Mouse (Mus musculus) macrophage (primary cell): ENCODE measurements at regions not wholly inside any gene's neighbourhood (a gene's known extent, or its start where the extent isn't known, plus 50 kb on each side); places are given as distances from the start of the nearest gene placed in this dataset.

Experiments used
- H3K27ac ChIP-seq: fragments of 350-480 bp; formaldehyde crosslinking; 2 replicates; pipeline ENCODE4 v1.9.0; 2021
- H3K36me3 ChIP-seq: fragments of 350-480 bp; formaldehyde crosslinking; 2 replicates; pipeline ENCODE4 v1.9.0; 2021; ENCODE audit errors: inconsistent target
- H3K4me3 ChIP-seq: fragments of 350-480 bp; formaldehyde crosslinking; 2 replicates; pipeline ENCODE4 v1.9.0; 2021; ENCODE audit errors: inconsistent target
- H3K79me2 ChIP-seq: fragments of 350-480 bp; formaldehyde crosslinking; 2 replicates; pipeline ENCODE4 v1.9.0; 2021; ENCODE audit errors: inconsistent target
- WGBS: methylation state at CpG from one replicate; pipeline ENCODE4 v1.1.7; 2026; ENCODE audit warnings: inconsistent platforms; ENCODE audit not compliant: missing documents; 5-methylcytosine and 5-hydroxymethylcytosine counted together

- Histone ChIP-seq H3K4me3 (no peak overlapping the region), H3K27ac (no peak overlapping the region), H3K79me2 (no peaks in the 10 kb centered on the region), H3K36me3 (no peaks in the 10 kb centered on the region)
- 87% methylated on average over 5 of the region's 5 CpGs for WGBS
Measured at GRCm38 (mm10) chr7:82921722-82922121, 54.6 kb downstream of the Mex3b start.

- Histone ChIP-seq H3K4me3 (no peak overlapping the region), H3K79me2 (no peaks in the 10 kb centered on the region), H3K36me3 (no peaks in the 10 kb centered on the region), H3K27ac (no peak overlapping the region)
- 89% methylated on average over 11 of the region's 11 CpGs for WGBS
Measured at GRCm38 (mm10) chr7:82923220-82924071, 56.3 kb downstream of the Mex3b start.

GRCm38 (mm10) chr7:82924092-82924491, 57.0 kb downstream of the Mex3b start:
- H3K36me3 ChIP-seq = no peaks in the 10 kb centered on the region
- WGBS = 78% methylated on average over 3 of the region's 3 CpGs

GRCm38 (mm10) chr7:82938311-82938710, 71.2 kb downstream of the Mex3b start:
- WGBS = 89% methylated on average over 3 of the region's 3 CpGs
- H3K27ac ChIP-seq = no peak overlapping the region
- no peak overlapping the region for H3K4me3 ChIP-seq
- no peaks in the 10 kb centered on the region for H3K36me3 ChIP-seq
- H3K79me2 ChIP-seq = no peaks in the 10 kb centered on the region

More at GRCm38 (mm10) chr7:82924092-82924491, 57.0 kb downstream of the Mex3b start:
- Histone ChIP-seq H3K27ac (no peak overlapping the region), H3K79me2 (no peaks in the 10 kb centered on the region), H3K4me3 (no peak overlapping the region)

GRCm38 (mm10) chr7:82939536-82939935, 72.4 kb downstream of the Mex3b start:
- WGBS = 92% methylated on average over 11 of the region's 11 CpGs
- H3K79me2 ChIP-seq = no peaks in the 10 kb centered on the region
- no peak overlapping the region for H3K27ac ChIP-seq
- no peaks in the 10 kb centered on the region for H3K36me3 ChIP-seq
- H3K4me3 ChIP-seq = no peak overlapping the region

GRCm38 (mm10) chr7:82943376-82943775, 76.2 kb downstream of the Mex3b start:
- 92% methylated on average over 9 of the region's 9 CpGs for WGBS
- Histone ChIP-seq H3K4me3 (no peak overlapping the region), H3K79me2 (no peaks in the 10 kb centered on the region), H3K27ac (no peak overlapping the region), H3K36me3 (no peaks in the 10 kb centered on the region)

GRCm38 (mm10) chr7:82943797-82944196, 76.7 kb downstream of the Mex3b start:
- no peak overlapping the region for H3K4me3 ChIP-seq
- H3K79me2 ChIP-seq = no peaks in the 10 kb centered on the region
- no peaks in the 10 kb centered on the region for H3K36me3 ChIP-seq
- WGBS = 100% methylated on average over 1 of the region's 1 CpGs
- no peak overlapping the region for H3K27ac ChIP-seq

- no peak overlapping the region for H3K4me3 ChIP-seq
- no peaks in the 10 kb centered on the region for H3K36me3 ChIP-seq
- H3K79me2 ChIP-seq = no peaks in the 10 kb centered on the region
- H3K27ac ChIP-seq = no peak overlapping the region
- WGBS = 94% methylated on average over 6 of the region's 6 CpGs
Measured at GRCm38 (mm10) chr7:82949372-82949771, 82.2 kb downstream of the Mex3b start.

- Histone ChIP-seq H3K79me2 (no peaks in the 10 kb centered on the region), H3K27ac (no peak overlapping the region), H3K36me3 (no peaks in the 10 kb centered on the region), H3K4me3 (no peak overlapping the region)
- WGBS = 83% methylated on average over 15 of the region's 20 CpGs
Measured at GRCm38 (mm10) chr7:82957208-82957977, 90.3 kb downstream of the Mex3b start.

- H3K27ac ChIP-seq = no peak overlapping the region
- no peaks in the 10 kb centered on the region for H3K79me2 ChIP-seq
- no peak overlapping the region for H3K4me3 ChIP-seq
- whole genome bisulfite sequencing = 100% methylated on average over 1 of the region's 1 CpGs
- H3K36me3 ChIP-seq = no peaks in the 10 kb centered on the region
Measured at GRCm38 (mm10) chr7:82970599-82970998, 103.5 kb downstream of the Mex3b start.

GRCm38 (mm10) chr7:82971244-82971643, 104.1 kb downstream of the Mex3b start:
- Histone ChIP-seq H3K36me3 (no peaks in the 10 kb centered on the region), H3K4me3 (no peak overlapping the region), H3K27ac (no peak overlapping the region), H3K79me2 (no peaks in the 10 kb centered on the region)
- WGBS = 66% methylated on average over 5 of the region's 5 CpGs

GRCm38 (mm10) chr7:82972214-82973006, 105.3 kb downstream of the Mex3b start:
- Histone ChIP-seq H3K4me3 (no peak overlapping the region), H3K79me2 (no peaks in the 10 kb centered on the region), H3K27ac (no peak overlapping the region), H3K36me3 (no peaks in the 10 kb centered on the region)
- 83% methylated on average over 12 of the region's 12 CpGs for WGBS

- Histone ChIP-seq H3K27ac (no peak overlapping the region), H3K79me2 (no peaks in the 10 kb centered on the region), H3K36me3 (no peaks in the 10 kb centered on the region), H3K4me3 (no peak overlapping the region)
Measured at GRCm38 (mm10) chr7:82990708-82991107, 123.6 kb downstream of the Mex3b start.

GRCm38 (mm10) chr7:82993136-82993535, 126.0 kb downstream of the Mex3b start:
- no peak overlapping the region for H3K27ac ChIP-seq
- no peaks in the 10 kb centered on the region for H3K36me3 ChIP-seq
- no peaks in the 10 kb centered on the region for H3K79me2 ChIP-seq
- WGBS = 73% methylated on average over 5 of the region's 5 CpGs
- no peak overlapping the region for H3K4me3 ChIP-seq
